Mouse (Mus musculus): ENCODE data around the gene Jag1. TPM values are rescaled to one million over a fixed set of nuclear protein-coding genes. Genes with fewer than 3 reads are reported as not detected.

Gene Jag1
- polyA plus RNA-seq, 1 experiment from 2014 or later: 21.2 TPM

- WGBS: 25% methylated on average over 16 of the region's 16 CpGs
Observed at GRCm38 (mm10) chr2:137073473-137074312, 42.8 kb downstream of the Jag1 start.

GRCm38 (mm10) chr2:137067479-137068110 is 48.8 kb downstream of the Jag1 start:
- Histone ChIP-seq H3K27ac (no peak overlapping the region), H3K4me1 (replicated peaks) (peaks cover 52% of the 10 kb centered on the region), H3K27me3 (ENCODE audit: insufficient read depth, poor library complexity, severe bottlenecking) (no peaks in the 10 kb centered on the region), H3K36me3 (peaks cover 16% of the 10 kb centered on the region), H3K9me3 (no peaks in the 10 kb centered on the region), H3K4me3 (no peak overlapping the region)
- no peak for DNase-seq (ENCODE audit: low spot score)
- WGBS: 85% methylated on average over 10 of the region's 10 CpGs

More at GRCm38 (mm10) chr2:137073473-137074312, 42.8 kb downstream of the Jag1 start:
- no peaks in the 10 kb centered on the region for H3K9me3 ChIP-seq
- H3K4me3 ChIP-seq: no peak overlapping the region
- peaks cover 5% of the 10 kb centered on the region for H3K36me3 ChIP-seq
- H3K27me3 ChIP-seq (ENCODE audit: insufficient read depth, poor library complexity, severe bottlenecking): no peaks in the 10 kb centered on the region
- peaks cover 57% of the 10 kb centered on the region for H3K4me1 ChIP-seq (replicated peaks)
- peak; percentile 71 for DNase-seq (ENCODE audit: low spot score)
- peak overlapping the region; percentile 83 for H3K27ac ChIP-seq

GRCm38 (mm10) chr2:137064513-137064912 is 51.9 kb downstream of the Jag1 start:
- DNase-seq (ENCODE audit: low spot score): no peak
- H3K9me3 ChIP-seq: no peaks in the 10 kb centered on the region
- 69% methylated on average over 3 of the region's 3 CpGs for whole genome bisulfite sequencing
- no peak overlapping the region for H3K4me3 ChIP-seq
- H3K27ac ChIP-seq: peak overlapping the region; percentile 56
- no peaks in the 10 kb centered on the region for H3K27me3 ChIP-seq (ENCODE audit: insufficient read depth, poor library complexity, severe bottlenecking)
- H3K4me1 ChIP-seq (replicated peaks): peaks cover 44% of the 10 kb centered on the region
- H3K36me3 ChIP-seq: peaks cover 16% of the 10 kb centered on the region

GRCm38 (mm10) chr2:137063829-137064228 is 52.6 kb downstream of the Jag1 start:
- no peak for DNase-seq (ENCODE audit: low spot score)
- peaks cover 17% of the 10 kb centered on the region for H3K36me3 ChIP-seq
- H3K9me3 ChIP-seq: no peaks in the 10 kb centered on the region
- peaks cover 44% of the 10 kb centered on the region for H3K4me1 ChIP-seq (replicated peaks)
- H3K4me3 ChIP-seq: no peak overlapping the region
- 71% methylated on average over 1 of the region's 1 CpGs for WGBS
- H3K27ac ChIP-seq: peak overlapping the region; percentile 56
- no peaks in the 10 kb centered on the region for H3K27me3 ChIP-seq (ENCODE audit: insufficient read depth, poor library complexity, severe bottlenecking)

- 0 out of 2 replicates have a peak, but pooled peaks cover 5% of the 10 kb centered on the region for H3K36me3 ChIP-seq
- H3K27ac ChIP-seq: no peak overlapping the region
- no peaks in the 10 kb centered on the region for H3K4me1 ChIP-seq (replicated peaks)
- 91% methylated on average over 1 of the region's 1 CpGs for WGBS
- no peak for DNase-seq (ENCODE audit: low spot score)
- no peaks in the 10 kb centered on the region for H3K27me3 ChIP-seq (ENCODE audit: insufficient read depth, poor library complexity, severe bottlenecking)
- H3K9me3 ChIP-seq: peaks cover 2% of the 10 kb centered on the region; the same call in 1 of the 2 replicates
- H3K4me3 ChIP-seq: no peak overlapping the region
Observed at GRCm38 (mm10) chr2:137049906-137050305, 66.5 kb downstream of the Jag1 start.

- no peak overlapping the region for H3K4me3 ChIP-seq
- no peaks in the 10 kb centered on the region for H3K4me1 ChIP-seq (replicated peaks)
- H3K9me3 ChIP-seq: peaks cover 2% of the 10 kb centered on the region; the same call in 1 of the 2 replicates
- H3K36me3 ChIP-seq: 0 out of 2 replicates have a peak, but pooled peaks cover 5% of the 10 kb centered on the region
- H3K27ac ChIP-seq: no peak overlapping the region
- 81% methylated on average over 2 of the region's 2 CpGs for WGBS
- H3K27me3 ChIP-seq (ENCODE audit: insufficient read depth, poor library complexity, severe bottlenecking): no peaks in the 10 kb centered on the region
- DNase-seq (ENCODE audit: low spot score): no peak
Observed at GRCm38 (mm10) chr2:137049367-137049766, 67.1 kb downstream of the Jag1 start.

- H3K27me3 ChIP-seq (ENCODE audit: insufficient read depth, poor library complexity, severe bottlenecking): no peaks in the 10 kb centered on the region
- 0 out of 2 replicates have a peak, but pooled peaks cover 5% of the 10 kb centered on the region for H3K36me3 ChIP-seq
- WGBS: 92% methylated on average over 2 of the region's 2 CpGs
- DNase-seq (ENCODE audit: low spot score): no peak
- no peaks in the 10 kb centered on the region for H3K4me1 ChIP-seq (replicated peaks)
- no peaks in the 10 kb centered on the region for H3K9me3 ChIP-seq
- no peak overlapping the region for H3K4me3 ChIP-seq
- no peak overlapping the region for H3K27ac ChIP-seq
Observed at GRCm38 (mm10) chr2:137044122-137044521, 72.3 kb downstream of the Jag1 start.

Other genes starting within 250 kb of the Jag1 start
- 33.0 and 45.8 TPM in 2 replicates for gene AL731706.2, start 231.0 kb downstream of the Jag1 start, polyA plus RNA-seq (2016; fragmentation: Nextera tagmentation; extraction: Ambion mirVana)
- gene Slx4ip, start 225.4 kb downstream of the Jag1 start, polyA plus RNA-seq (2016; fragmentation: Nextera tagmentation; extraction: Ambion mirVana): 9.2 and 9.9 TPM in 2 replicates
- gene AL731706.1, start 225.3 kb downstream of the Jag1 start, polyA plus RNA-seq (2016; fragmentation: Nextera tagmentation; extraction: Ambion mirVana): 23.1 and 25.7 TPM in 2 replicates
- gene Mkks, start 225.3 kb downstream of the Jag1 start, polyA plus RNA-seq (2016; fragmentation: Nextera tagmentation; extraction: Ambion mirVana): 13.2 and 16.7 TPM in 2 replicates